Mouse (Mus musculus): Measurements from ENCODE around the gene Plekhm3.

- TF ChIP-seq CTCF (IDR thresholded peaks at IDR 0.05; ENCODE audit: control insufficient read depth, insufficient read depth, low read length) (no peak), POLR2A (IDR thresholded peaks at IDR 0.05; ENCODE audit: borderline replicate concordance, control insufficient read depth, low read depth, low read length) (no peak)
These were observed 218.0 kb downstream of the Plekhm3 start for GRCm38 (mm10) chr1:64738661-64739082.
